Mouse (Mus musculus): ENCODE measurements around the gene Plin4. TPM values are rescaled to one million over a fixed set of nuclear protein-coding genes. Genes with fewer than 3 reads are reported as not detected.

Gene Plin4
- polyA plus RNA-seq, 1 experiment from 2014 or later = 0.08 TPM

GRCm38 (mm10) chr17:56139355-56139754 lies 29.8 kb upstream of the Plin4 start:
- H3K4me2 ChIP-seq = peak overlapping the region; percentile 82
- peaks cover 55% of the 10 kb centered on the region for H3K4me1 ChIP-seq (replicated peaks)
- H3K9me3 ChIP-seq = no peaks in the 10 kb centered on the region
- H3K9ac ChIP-seq = peak overlapping the region; percentile 80
- WGBS = 6% methylated on average over 19 of the region's 21 CpGs
- peak overlapping the region; percentile 73 for H3K4me3 ChIP-seq
- H3K27ac ChIP-seq (replicated peaks) = peak overlapping the region; percentile 82
- no peaks in the 10 kb centered on the region for H3K27me3 ChIP-seq
- ATAC-seq (ENCODE audit: low FRiP score, low read depth) = peak; percentile 8
- no peaks in the 10 kb centered on the region for H3K36me3 ChIP-seq

GRCm38 (mm10) chr17:56137839-56138613 lies 28.4 kb upstream of the Plin4 start:
- Histone ChIP-seq H3K27ac (replicated peaks) (no peak overlapping the region), H3K9me3 (no peaks in the 10 kb centered on the region), H3K4me2 (peak overlapping the region; percentile 82), H3K9ac (0 out of 2 replicates have a peak overlapping the region, but pooled peaks have one; percentile 80), H3K27me3 (no peaks in the 10 kb centered on the region), H3K36me3 (no peaks in the 10 kb centered on the region), H3K4me3 (peak overlapping the region; percentile 73), H3K4me1 (replicated peaks) (peaks cover 66% of the 10 kb centered on the region)
- WGBS = 19% methylated on average over 25 of the region's 25 CpGs
- no peak for ATAC-seq (ENCODE audit: low FRiP score, low read depth)

- no peaks in the 10 kb centered on the region for H3K36me3 ChIP-seq
- no peak for ATAC-seq (ENCODE audit: low FRiP score, low read depth)
- peaks cover 56% of the 10 kb centered on the region for H3K4me1 ChIP-seq (replicated peaks)
- H3K4me2 ChIP-seq = no peak overlapping the region
- no peak overlapping the region for H3K27ac ChIP-seq (replicated peaks)
- H3K9ac ChIP-seq = no peak overlapping the region
- WGBS = 89% methylated on average over 7 of the region's 7 CpGs
- H3K4me3 ChIP-seq = no peak overlapping the region
- H3K9me3 ChIP-seq = no peaks in the 10 kb centered on the region
- no peaks in the 10 kb centered on the region for H3K27me3 ChIP-seq
Observed at GRCm38 (mm10) chr17:56136558-56136957, 27.0 kb upstream of the Plin4 start.

GRCm38 (mm10) chr17:56134463-56134971 lies 24.9 kb upstream of the Plin4 start:
- Histone ChIP-seq H3K4me1 (replicated peaks) (peaks cover 47% of the 10 kb centered on the region), H3K4me2 (peak overlapping the region; percentile 44), H3K36me3 (peaks cover 16% of the 10 kb centered on the region), H3K9me3 (no peaks in the 10 kb centered on the region), H3K4me3 (peak overlapping the region; percentile 15), H3K27ac (replicated peaks) (no peak overlapping the region), H3K9ac (no peak overlapping the region), H3K27me3 (no peaks in the 10 kb centered on the region)
- 2% methylated on average over 27 of the region's 27 CpGs for WGBS
- ATAC-seq (ENCODE audit: low FRiP score, low read depth) = no peak

GRCm38 (mm10) chr17:56133457-56134363 lies 24.1 kb upstream of the Plin4 start:
- peaks cover 41% of the 10 kb centered on the region for H3K4me1 ChIP-seq (replicated peaks)
- H3K36me3 ChIP-seq = peaks cover 24% of the 10 kb centered on the region
- peak overlapping the region; percentile 15; the same call in 1 of the 2 replicates for H3K4me3 ChIP-seq
- no peak overlapping the region for H3K9ac ChIP-seq
- H3K9me3 ChIP-seq = no peaks in the 10 kb centered on the region
- no peaks in the 10 kb centered on the region for H3K27me3 ChIP-seq
- peak; percentile 28; the same call in 1 of the 2 replicates for ATAC-seq (ENCODE audit: low FRiP score, low read depth)
- H3K4me2 ChIP-seq = peak overlapping the region; percentile 44
- H3K27ac ChIP-seq (replicated peaks) = 0 out of 2 replicates have a peak overlapping the region, but pooled peaks have one; percentile 18
- 22% methylated on average over 20 of the region's 21 CpGs for WGBS

GRCm38 (mm10) chr17:56132661-56133060 lies 23.1 kb upstream of the Plin4 start:
- WGBS = 4% methylated on average over 14 of the region's 14 CpGs
- no peak for ATAC-seq (ENCODE audit: low FRiP score, low read depth)

GRCm38 (mm10) chr17:56131814-56132213 lies 22.2 kb upstream of the Plin4 start:
- Histone ChIP-seq H3K36me3 (peaks cover 40% of the 10 kb centered on the region), H3K9ac (no peak overlapping the region), H3K27ac (replicated peaks) (no peak overlapping the region), H3K4me1 (replicated peaks) (peaks cover 22% of the 10 kb centered on the region), H3K4me3 (no peak overlapping the region), H3K4me2 (no peak overlapping the region), H3K27me3 (no peaks in the 10 kb centered on the region), H3K9me3 (no peaks in the 10 kb centered on the region)
- no peak for ATAC-seq (ENCODE audit: low FRiP score, low read depth)
- WGBS = 36% methylated on average over 7 of the region's 7 CpGs

More at GRCm38 (mm10) chr17:56132661-56133060, 23.1 kb upstream of the Plin4 start:
- Histone ChIP-seq H3K9me3 (no peaks in the 10 kb centered on the region), H3K36me3 (peaks cover 32% of the 10 kb centered on the region), H3K4me3 (no peak overlapping the region), H3K4me2 (no peak overlapping the region), H3K27ac (replicated peaks) (no peak overlapping the region), H3K27me3 (no peaks in the 10 kb centered on the region), H3K9ac (no peak overlapping the region), H3K4me1 (replicated peaks) (peaks cover 31% of the 10 kb centered on the region)

- 92% methylated on average over 10 of the region's 10 CpGs for WGBS
- no peak for ATAC-seq (ENCODE audit: low FRiP score, low read depth)
- Histone ChIP-seq H3K4me2 (no peak overlapping the region), H3K9me3 (no peaks in the 10 kb centered on the region), H3K9ac (no peak overlapping the region), H3K4me1 (replicated peaks) (peaks cover 22% of the 10 kb centered on the region), H3K36me3 (peaks cover 47% of the 10 kb centered on the region), H3K27me3 (no peaks in the 10 kb centered on the region), H3K4me3 (no peak overlapping the region), H3K27ac (replicated peaks) (no peak overlapping the region)
Observed at GRCm38 (mm10) chr17:56131136-56131535, 21.5 kb upstream of the Plin4 start.

- ATAC-seq (ENCODE audit: low FRiP score, low read depth) = no peak
- Histone ChIP-seq H3K4me1 (replicated peaks) (0 out of 2 replicates have a peak, but pooled peaks cover 3% of the 10 kb centered on the region), H3K36me3 (peaks cover 65% of the 10 kb centered on the region), H3K9ac (no peak overlapping the region), H3K27ac (replicated peaks) (no peak overlapping the region), H3K4me3 (no peak overlapping the region), H3K9me3 (no peaks in the 10 kb centered on the region), H3K4me2 (no peak overlapping the region), H3K27me3 (peaks cover 16% of the 10 kb centered on the region)
- WGBS = 84% methylated on average over 15 of the region's 15 CpGs
Observed at GRCm38 (mm10) chr17:56128246-56128645, 18.6 kb upstream of the Plin4 start.

- no peak overlapping the region for H3K27ac ChIP-seq (replicated peaks)
- H3K9ac ChIP-seq = no peak overlapping the region
- H3K4me2 ChIP-seq = no peak overlapping the region
- WGBS = 77% methylated on average over 11 of the region's 11 CpGs
- H3K4me1 ChIP-seq (replicated peaks) = no peaks in the 10 kb centered on the region
- no peak for ATAC-seq (ENCODE audit: low FRiP score, low read depth)
- peaks cover 36% of the 10 kb centered on the region for H3K27me3 ChIP-seq
- peaks cover 10% of the 10 kb centered on the region; the same call in 1 of the 2 replicates for H3K9me3 ChIP-seq
- H3K36me3 ChIP-seq = peaks cover 72% of the 10 kb centered on the region
- H3K4me3 ChIP-seq = no peak overlapping the region
Observed at GRCm38 (mm10) chr17:56126175-56126574, 16.6 kb upstream of the Plin4 start.

GRCm38 (mm10) chr17:56125276-56125630 lies 15.7 kb upstream of the Plin4 start:
- 86% methylated on average over 4 of the region's 4 CpGs for WGBS
- Histone ChIP-seq H3K4me1 (replicated peaks) (peaks cover 5% of the 10 kb centered on the region; the same call in 1 of the 2 replicates), H3K27ac (replicated peaks) (no peak overlapping the region), H3K9ac (no peak overlapping the region), H3K4me3 (no peak overlapping the region), H3K27me3 (peaks cover 45% of the 10 kb centered on the region), H3K36me3 (peaks cover 63% of the 10 kb centered on the region), H3K9me3 (peaks cover 10% of the 10 kb centered on the region; the same call in 1 of the 2 replicates), H3K4me2 (no peak overlapping the region)
- ATAC-seq (ENCODE audit: low FRiP score, low read depth) = no peak
